Mouse (Mus musculus): ENCODE data around the gene Pde4a. TPM values are rescaled to one million over a fixed set of nuclear protein-coding genes. Genes with fewer than 3 reads are reported as not detected.
A peak's percentile ranks its signal among the peaks of the same experiment; 100 is the strongest.

Pde4a gene
- polyA plus RNA-seq, 1 experiment from 2014 or later: 11.7 TPM

GRCm38 (mm10) chr9:21168161-21169123, 2.9 kb downstream of the Pde4a start:
- Histone ChIP-seq H3K27ac (no peak overlapping the region), H3K9ac (peak overlapping the region; percentile 39; the same call in 1 of the 2 replicates), H3K27me3 (peaks cover 45% of the 10 kb centered on the region), H3K4me3 (no peak overlapping the region), H3K36me3 (no peaks in the 10 kb centered on the region), H3K9me3 (replicated peaks) (no peaks in the 10 kb centered on the region), H3K4me1 (peaks cover 30% of the 10 kb centered on the region), H3K4me2 (replicated peaks) (peak overlapping the region; percentile 23)
- ATAC-seq (ENCODE audit: low FRiP score): peak; percentile 47
- 10% methylated on average over 30 of the region's 30 CpGs for WGBS

DNA sequence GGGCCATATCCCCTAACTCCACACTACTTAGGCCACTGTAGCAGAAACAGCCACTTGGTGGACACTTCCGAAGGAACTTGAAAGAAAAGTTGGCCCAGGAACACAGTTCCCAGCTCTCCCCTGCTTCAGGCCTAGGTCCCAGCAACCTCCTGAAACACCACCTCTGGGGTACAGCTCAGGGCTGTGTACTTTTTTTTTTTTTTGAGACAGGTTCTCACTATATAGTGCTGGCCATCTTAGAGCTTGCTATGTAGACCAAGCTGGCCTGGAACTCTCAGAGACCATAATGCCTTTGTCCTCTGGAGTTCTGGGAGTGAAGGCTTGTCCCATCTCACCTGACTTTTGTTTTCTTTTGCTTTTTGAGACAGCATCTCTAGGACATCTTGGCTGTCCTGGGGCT, 3.6 kb downstream of the Pde4a start:
- Histone ChIP-seq H3K4me2 (replicated peaks) (no peak overlapping the region), H3K9ac (no peak overlapping the region), H3K4me1 (peaks cover 28% of the 10 kb centered on the region), H3K27ac (no peak overlapping the region), H3K9me3 (replicated peaks) (no peaks in the 10 kb centered on the region), H3K36me3 (no peaks in the 10 kb centered on the region), H3K4me3 (no peak overlapping the region), H3K27me3 (peaks cover 38% of the 10 kb centered on the region)
- 21% methylated on average over 1 of the region's 1 CpGs for WGBS
- ATAC-seq (ENCODE audit: low FRiP score): no peak; the same call in 1 of the 2 replicates

DNA sequence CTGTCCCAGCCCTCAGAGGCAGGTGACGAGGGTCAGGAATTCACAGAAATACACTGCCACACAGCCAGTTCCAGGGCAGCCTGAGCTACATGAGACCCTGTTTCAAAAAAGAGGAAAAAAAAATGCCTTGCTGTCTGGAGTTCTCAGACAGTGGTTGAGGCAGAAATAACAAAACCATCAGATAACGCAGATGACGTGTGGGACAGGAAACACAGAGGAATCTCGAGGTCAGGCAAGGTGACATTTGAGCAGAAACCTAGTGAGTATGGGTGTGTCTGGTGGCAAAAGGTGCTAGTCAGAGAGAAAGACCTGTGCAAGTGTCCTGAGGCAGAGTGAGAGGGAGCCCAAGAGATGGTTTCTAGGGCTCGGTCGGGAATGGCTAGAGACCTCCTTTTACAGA, 6.8 kb downstream of the Pde4a start:
- no peak overlapping the region for H3K9ac ChIP-seq
- no peak overlapping the region for H3K4me3 ChIP-seq
- no peaks in the 10 kb centered on the region for H3K9me3 ChIP-seq (replicated peaks)
- 82% methylated on average over 6 of the region's 6 CpGs for WGBS
- H3K27ac ChIP-seq: no peak overlapping the region
- H3K4me1 ChIP-seq: peaks cover 10% of the 10 kb centered on the region
- no peak overlapping the region for H3K4me2 ChIP-seq (replicated peaks)
- ATAC-seq (ENCODE audit: low FRiP score): no peak
- H3K36me3 ChIP-seq: no peaks in the 10 kb centered on the region
- peaks cover 6% of the 10 kb centered on the region for H3K27me3 ChIP-seq

DNA sequence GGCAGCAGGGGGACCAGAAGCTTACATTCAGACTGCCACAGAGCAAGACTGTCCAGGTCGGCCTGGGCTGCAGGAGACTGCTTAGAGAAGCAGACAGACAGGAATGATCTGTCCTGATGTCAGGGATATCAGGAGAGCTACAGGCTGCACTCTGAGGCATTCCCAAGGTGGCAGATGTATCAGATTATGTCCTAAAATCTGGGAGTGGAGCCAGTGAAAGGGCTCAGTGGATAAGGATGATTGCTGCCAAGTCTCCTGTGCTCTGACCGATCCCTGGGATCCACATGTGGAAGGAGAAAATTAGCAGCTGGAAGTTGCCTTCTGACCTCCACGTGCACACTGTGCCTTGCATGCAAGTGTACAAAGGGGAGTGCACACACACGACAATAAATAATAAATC, 14.9 kb downstream of the Pde4a start:
- 68% methylated on average over 4 of the region's 4 CpGs for WGBS
- no peaks in the 10 kb centered on the region for H3K36me3 ChIP-seq
- peaks cover 51% of the 10 kb centered on the region for H3K27me3 ChIP-seq
- H3K4me3 ChIP-seq: no peak overlapping the region
- ATAC-seq (ENCODE audit: low FRiP score): no peak
- no peak overlapping the region for H3K4me2 ChIP-seq (replicated peaks)
- H3K27ac ChIP-seq: no peak overlapping the region
- peaks cover 8% of the 10 kb centered on the region; the same call in 1 of the 2 replicates for H3K4me1 ChIP-seq
- no peak overlapping the region for H3K9ac ChIP-seq
- H3K9me3 ChIP-seq (replicated peaks): no peaks in the 10 kb centered on the region

GRCm38 (mm10) chr9:21180841-21181240, 15.3 kb downstream of the Pde4a start:
- no peaks in the 10 kb centered on the region for H3K36me3 ChIP-seq
- 79% methylated on average over 1 of the region's 1 CpGs for WGBS
- H3K4me3 ChIP-seq: no peak overlapping the region
- peaks cover 53% of the 10 kb centered on the region for H3K27me3 ChIP-seq
- peaks cover 8% of the 10 kb centered on the region; the same call in 1 of the 2 replicates for H3K4me1 ChIP-seq
- H3K9ac ChIP-seq: no peak overlapping the region
- H3K4me2 ChIP-seq (replicated peaks): no peak overlapping the region
- no peak overlapping the region for H3K27ac ChIP-seq
- H3K9me3 ChIP-seq (replicated peaks): no peaks in the 10 kb centered on the region
- no peak for ATAC-seq (ENCODE audit: low FRiP score)

GRCm38 (mm10) chr9:21181421-21182220, 16.1 kb downstream of the Pde4a start:
- Histone ChIP-seq H3K9me3 (replicated peaks) (no peaks in the 10 kb centered on the region), H3K9ac (no peak overlapping the region), H3K4me3 (peak overlapping the region; percentile 18), H3K36me3 (no peaks in the 10 kb centered on the region), H3K27ac (no peak overlapping the region), H3K4me2 (replicated peaks) (peak overlapping the region; percentile 38), H3K4me1 (peaks cover 8% of the 10 kb centered on the region; the same call in 1 of the 2 replicates), H3K27me3 (peaks cover 53% of the 10 kb centered on the region)
- 7% methylated on average over 48 of the region's 48 CpGs for WGBS
- no peak for ATAC-seq (ENCODE audit: low FRiP score)

GRCm38 (mm10) chr9:21183421-21183820, 17.9 kb downstream of the Pde4a start:
- 76% methylated on average over 6 of the region's 6 CpGs for WGBS
- H3K27me3 ChIP-seq: peaks cover 53% of the 10 kb centered on the region
- no peak overlapping the region for H3K4me3 ChIP-seq
- no peak for ATAC-seq (ENCODE audit: low FRiP score)
- H3K36me3 ChIP-seq: no peaks in the 10 kb centered on the region
- H3K4me2 ChIP-seq (replicated peaks): no peak overlapping the region
- H3K4me1 ChIP-seq: peaks cover 8% of the 10 kb centered on the region; the same call in 1 of the 2 replicates
- H3K9ac ChIP-seq: no peak overlapping the region
- no peaks in the 10 kb centered on the region for H3K9me3 ChIP-seq (replicated peaks)
- no peak overlapping the region for H3K27ac ChIP-seq

GRCm38 (mm10) chr9:21183905-21184413, 18.4 kb downstream of the Pde4a start:
- peaks cover 8% of the 10 kb centered on the region; the same call in 1 of the 2 replicates for H3K4me1 ChIP-seq
- H3K9me3 ChIP-seq (replicated peaks): no peaks in the 10 kb centered on the region
- H3K4me2 ChIP-seq (replicated peaks): peak overlapping the region; percentile 46
- no peaks in the 10 kb centered on the region for H3K36me3 ChIP-seq
- ATAC-seq (ENCODE audit: low FRiP score): no peak
- peaks cover 53% of the 10 kb centered on the region for H3K27me3 ChIP-seq
- H3K9ac ChIP-seq: peak overlapping the region; percentile 29; the same call in 1 of the 2 replicates
- no peak overlapping the region for H3K27ac ChIP-seq
- peak overlapping the region; percentile 22 for H3K4me3 ChIP-seq
- WGBS: 9% methylated on average over 32 of the region's 34 CpGs

- H3K27ac ChIP-seq: no peak overlapping the region
- H3K4me3 ChIP-seq: no peak overlapping the region
- no peaks in the 10 kb centered on the region for H3K9me3 ChIP-seq (replicated peaks)
- no peak overlapping the region for H3K4me2 ChIP-seq (replicated peaks)
- H3K9ac ChIP-seq: no peak overlapping the region
- 54% methylated on average over 2 of the region's 2 CpGs for WGBS
- no peak for ATAC-seq (ENCODE audit: low FRiP score)
- no peaks in the 10 kb centered on the region for H3K36me3 ChIP-seq
- peaks cover 8% of the 10 kb centered on the region; the same call in 1 of the 2 replicates for H3K4me1 ChIP-seq
- peaks cover 53% of the 10 kb centered on the region for H3K27me3 ChIP-seq
These were observed 19.2 kb downstream of the Pde4a start for GRCm38 (mm10) chr9:21184733-21185132.

GRCm38 (mm10) chr9:21185436-21185835, 19.9 kb downstream of the Pde4a start:
- no peak for ATAC-seq (ENCODE audit: low FRiP score)
- WGBS: 84% methylated on average over 5 of the region's 5 CpGs
- Histone ChIP-seq H3K27me3 (peaks cover 50% of the 10 kb centered on the region), H3K4me1 (peaks cover 9% of the 10 kb centered on the region; the same call in 1 of the 2 replicates), H3K36me3 (no peaks in the 10 kb centered on the region), H3K9me3 (replicated peaks) (no peaks in the 10 kb centered on the region), H3K4me2 (replicated peaks) (no peak overlapping the region), H3K27ac (no peak overlapping the region), H3K4me3 (no peak overlapping the region), H3K9ac (no peak overlapping the region)

DNA sequence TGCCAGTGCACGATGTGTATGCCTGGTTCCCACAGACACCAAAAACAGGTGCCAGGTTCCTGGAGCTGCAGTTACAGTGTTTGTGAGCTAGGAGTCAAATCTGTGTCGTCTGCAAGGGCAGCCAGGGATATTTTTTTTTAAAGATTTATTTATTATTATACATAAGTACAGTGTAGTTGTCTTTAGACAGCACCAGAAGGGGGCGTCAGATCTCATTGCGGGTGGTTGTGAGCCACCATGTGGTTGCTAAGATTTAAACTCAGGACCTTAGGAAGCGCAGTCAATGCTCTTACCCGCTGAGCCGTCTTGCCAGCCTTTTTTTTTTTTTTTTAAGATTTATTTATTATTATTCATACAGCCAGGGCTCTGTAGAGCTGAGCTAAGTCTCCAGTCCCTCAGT, 24.4 kb downstream of the Pde4a start:
- WGBS: 46% methylated on average over 7 of the region's 7 CpGs
- Histone ChIP-seq H3K9me3 (replicated peaks) (no peaks in the 10 kb centered on the region), H3K27me3 (peaks cover 7% of the 10 kb centered on the region), H3K9ac (no peak overlapping the region), H3K4me3 (no peak overlapping the region), H3K27ac (no peak overlapping the region), H3K4me2 (replicated peaks) (no peak overlapping the region), H3K36me3 (no peaks in the 10 kb centered on the region), H3K4me1 (0 out of 2 replicates have a peak, but pooled peaks cover 2% of the 10 kb centered on the region)
- ATAC-seq (ENCODE audit: low FRiP score): no peak

DNA sequence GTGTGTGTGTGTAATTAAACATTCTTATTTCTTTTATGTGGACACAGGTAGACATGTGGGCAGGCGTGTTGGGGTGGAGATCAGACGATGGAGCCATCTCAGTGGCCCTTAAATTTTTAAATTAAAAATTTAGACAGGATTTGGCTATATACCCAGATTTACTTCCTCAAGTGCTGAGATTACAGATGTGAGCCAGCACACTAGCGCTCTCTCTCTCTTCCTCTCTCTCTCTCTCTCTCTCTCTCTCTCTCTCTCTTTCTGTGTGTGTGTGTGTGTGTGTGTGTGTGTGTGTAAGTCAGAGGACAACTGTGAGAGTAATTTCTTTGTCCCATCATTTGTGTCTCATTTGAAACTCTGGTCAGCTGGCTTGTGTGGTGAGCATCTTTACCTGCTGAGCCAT, 25.2 kb downstream of the Pde4a start:
- no peak for ATAC-seq (ENCODE audit: low FRiP score)
- Histone ChIP-seq H3K27ac (no peak overlapping the region), H3K4me3 (no peak overlapping the region), H3K27me3 (no peaks in the 10 kb centered on the region), H3K4me2 (replicated peaks) (no peak overlapping the region), H3K4me1 (peaks cover 4% of the 10 kb centered on the region), H3K9me3 (replicated peaks) (no peaks in the 10 kb centered on the region), H3K36me3 (no peaks in the 10 kb centered on the region), H3K9ac (no peak overlapping the region)
- 50% methylated on average over 3 of the region's 3 CpGs for WGBS

All from hindbrain, embryonic 12.5 days (tissue).